Mouse (Mus musculus) T-helper 1 cell (primary cell): Measurements from ENCODE around the gene Gipc3.

Experiments used
- in situ Hi-C: fragments of 300-600 bp; cut with MboI, MseI; formaldehyde crosslinking; loops from one replicate; pipeline ENCODE4 v1.15.1; 2025; ENCODE audit warnings: high pct_unique_total_duplicates

The Gipc3 gene

DNA sequence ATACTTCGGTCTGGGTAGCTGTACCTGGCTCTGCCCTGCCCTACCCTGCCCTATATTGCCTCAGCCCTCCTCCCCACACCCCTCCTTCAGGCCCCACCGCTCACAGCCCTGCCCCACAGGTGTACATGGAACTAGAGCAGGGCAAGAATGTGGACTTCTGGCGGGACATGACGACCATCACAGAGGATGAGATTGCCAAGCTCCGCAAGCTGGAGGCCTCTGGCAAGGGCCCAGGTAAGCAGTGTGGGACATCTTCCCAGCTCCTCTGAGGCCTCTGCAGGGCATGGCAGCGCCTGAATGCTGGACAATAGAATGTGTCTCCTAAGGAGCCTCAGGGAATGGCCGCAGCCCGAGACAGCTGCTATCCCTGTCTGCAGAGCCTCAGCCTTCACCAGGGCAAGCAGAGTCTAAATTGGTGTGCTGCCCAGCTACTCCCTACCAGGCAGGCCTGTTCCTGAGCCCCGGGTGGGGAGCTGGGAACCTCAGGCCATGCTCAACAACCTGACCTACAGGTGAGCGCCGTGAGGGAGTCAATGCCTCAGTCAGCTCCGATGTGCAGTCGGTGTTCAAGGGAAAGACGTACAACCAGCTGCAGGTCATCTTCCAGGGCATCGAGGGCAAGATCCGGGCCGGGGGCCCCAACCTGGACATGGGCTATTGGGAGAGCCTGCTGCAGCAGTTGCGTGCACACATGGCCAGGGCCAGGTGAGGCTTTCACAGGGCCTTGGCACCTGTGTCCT lies 19.1 kb downstream of the Gipc3 start:
- in situ Hi-C loops, result no loop called here

DNA sequence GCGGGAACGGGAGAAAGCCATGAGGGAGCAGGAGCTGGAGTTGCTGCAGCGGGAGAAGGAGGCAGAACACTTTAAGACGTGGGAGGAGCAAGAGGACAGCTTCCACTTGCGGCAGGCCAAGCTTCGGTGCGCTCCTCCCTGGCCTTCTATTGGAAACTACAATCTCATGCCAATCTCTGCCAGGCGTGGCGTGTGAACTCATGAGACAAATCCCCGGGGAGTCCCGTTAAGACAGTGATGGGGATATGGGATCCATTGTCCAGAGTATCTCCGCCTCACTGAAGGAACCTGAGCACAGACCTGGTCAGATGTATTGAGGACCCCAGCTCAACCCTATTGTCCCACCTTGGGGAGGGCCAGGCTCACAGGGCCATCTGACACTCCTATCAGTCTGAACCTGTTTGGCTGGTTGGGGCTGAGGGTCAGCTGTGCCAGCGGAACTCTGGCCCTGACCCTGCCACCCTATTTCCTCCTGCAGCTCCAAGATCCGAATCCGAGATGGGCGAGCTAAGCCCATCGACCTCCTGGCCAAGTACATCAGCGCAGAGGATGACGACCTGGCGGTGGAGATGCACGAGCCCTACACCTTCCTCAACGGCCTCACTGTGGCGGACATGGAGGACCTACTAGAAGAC lies 19.8 kb downstream of the Gipc3 start:
- in situ Hi-C loops, result no loop called here

DNA sequence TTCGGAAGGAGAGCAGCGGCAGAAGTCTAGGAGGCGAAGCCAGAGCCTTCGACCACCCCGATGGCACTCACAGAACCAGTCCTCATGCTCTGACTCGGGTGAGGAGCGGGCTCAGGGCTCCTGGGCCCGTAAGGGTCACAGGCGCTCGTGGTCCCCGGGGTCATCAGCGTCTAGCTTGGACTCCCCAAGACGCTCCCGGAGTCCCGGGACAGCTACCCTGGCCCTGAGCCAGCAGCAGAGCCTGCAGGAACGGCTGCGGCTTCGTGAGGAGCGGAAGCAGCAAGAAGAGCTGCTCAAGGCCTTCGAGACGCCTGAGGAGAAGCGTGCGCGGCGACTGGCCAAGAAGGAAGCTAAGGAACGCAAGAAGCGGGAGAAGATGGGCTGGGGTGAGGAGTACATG lies 20.6 kb downstream of the Gipc3 start:
- in situ Hi-C loops, result no loop called here

DNA sequence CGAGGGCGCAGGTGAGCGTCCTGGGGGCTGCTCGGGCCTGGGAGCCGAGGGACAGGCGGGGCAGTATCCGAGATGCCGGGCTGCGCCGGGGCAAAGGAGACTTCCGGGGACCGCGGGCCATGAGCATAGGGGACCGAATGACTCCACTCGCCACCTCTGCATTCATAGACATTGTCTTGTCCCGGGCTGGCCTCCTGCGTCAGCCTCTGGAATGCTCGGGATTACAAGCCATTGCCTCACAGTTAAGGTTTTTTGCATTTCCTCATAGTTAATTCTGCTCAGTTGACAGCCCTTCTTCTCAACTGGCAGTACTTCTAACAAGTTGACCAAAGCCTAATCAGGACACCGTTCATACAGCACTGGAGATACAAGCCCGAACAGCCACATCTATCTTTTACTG lies 21.6 kb downstream of the Gipc3 start:
- in situ Hi-C loops, result no loop called here

DNA sequence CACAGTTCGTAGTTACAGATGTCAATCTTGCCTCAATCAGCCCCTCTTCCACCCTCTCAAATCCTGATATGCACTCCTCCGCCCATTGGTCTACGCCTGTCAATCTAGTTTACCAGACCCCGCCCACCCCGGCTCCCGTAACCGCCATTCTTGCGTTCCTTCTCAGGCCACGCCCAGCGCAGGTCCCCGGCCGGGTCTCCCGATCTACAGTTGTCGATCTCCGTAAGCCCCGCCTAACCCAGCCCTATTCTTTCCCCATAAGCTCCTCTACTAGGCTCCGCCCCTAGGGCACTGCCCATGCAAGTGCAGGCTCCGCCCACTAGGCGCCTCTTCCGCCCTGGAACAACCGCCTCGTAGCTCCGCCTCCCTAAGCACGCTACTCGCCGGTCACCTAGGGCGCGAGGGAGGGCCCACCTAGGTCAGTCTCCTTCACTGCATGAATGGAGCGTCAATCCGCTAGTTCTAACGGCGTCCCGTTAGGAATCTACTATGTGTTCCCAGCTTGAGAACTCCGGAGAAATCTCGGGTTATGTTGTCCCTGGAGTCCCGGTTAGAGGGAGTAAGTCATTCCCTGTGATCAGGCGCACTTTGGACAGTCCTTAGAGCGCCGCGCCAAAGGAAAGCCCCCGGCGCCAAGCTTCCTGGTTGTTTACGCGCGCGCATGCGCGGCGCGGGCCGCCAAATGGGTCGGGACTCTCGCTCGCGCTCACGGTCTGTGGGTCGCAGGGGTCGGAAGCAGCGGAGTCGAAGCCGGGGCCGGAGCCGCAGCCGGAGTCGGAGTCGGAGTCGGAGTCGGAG lies 22.3 kb downstream of the Gipc3 start, which contains the start of gene Cactin:
TSS of gene Cactin (plus strand) at position 554 of the 798 bp plus-strand sequence.
- in situ Hi-C loops, result no loop called here

DNA sequence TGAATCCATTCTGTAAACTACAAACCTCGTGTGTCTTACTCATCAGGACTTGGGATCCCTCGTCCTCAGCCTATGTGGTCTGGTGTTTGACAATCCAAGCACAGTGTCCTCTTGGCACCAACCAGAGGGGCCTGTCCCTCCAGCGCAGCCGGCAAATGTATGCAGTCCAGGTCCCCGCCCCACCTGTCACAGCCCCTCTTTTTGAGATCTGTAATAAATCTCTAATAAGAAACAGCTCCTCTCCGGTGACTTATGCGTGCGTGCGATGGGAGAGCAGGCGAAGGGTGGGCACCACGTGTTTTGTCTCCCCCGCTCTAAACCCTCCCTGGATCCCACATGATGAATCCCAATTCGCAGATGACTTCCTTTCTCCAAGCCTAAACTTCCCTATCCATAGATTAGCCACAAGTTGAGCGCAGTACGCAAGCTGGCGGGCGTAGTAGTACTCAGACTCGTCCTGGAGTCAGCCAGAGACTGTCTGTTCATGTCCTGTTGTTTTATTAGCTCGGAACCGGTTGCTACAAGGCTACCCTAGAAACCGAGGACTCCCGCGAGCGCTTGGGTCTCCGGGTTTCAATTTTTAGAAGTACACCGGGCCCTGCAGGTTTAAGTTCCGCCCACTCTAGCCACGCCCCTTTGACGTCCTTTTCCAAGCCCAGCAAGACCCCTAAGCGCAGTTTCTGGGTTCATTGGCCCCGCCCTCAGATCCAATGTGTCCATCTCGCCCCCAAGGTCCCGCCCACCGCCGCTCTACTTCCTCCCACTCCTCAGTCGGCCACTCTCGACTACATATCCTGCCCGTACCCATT lies 23.1 kb downstream of the Gipc3 start:
- in situ Hi-C loops, result no loop called here

DNA sequence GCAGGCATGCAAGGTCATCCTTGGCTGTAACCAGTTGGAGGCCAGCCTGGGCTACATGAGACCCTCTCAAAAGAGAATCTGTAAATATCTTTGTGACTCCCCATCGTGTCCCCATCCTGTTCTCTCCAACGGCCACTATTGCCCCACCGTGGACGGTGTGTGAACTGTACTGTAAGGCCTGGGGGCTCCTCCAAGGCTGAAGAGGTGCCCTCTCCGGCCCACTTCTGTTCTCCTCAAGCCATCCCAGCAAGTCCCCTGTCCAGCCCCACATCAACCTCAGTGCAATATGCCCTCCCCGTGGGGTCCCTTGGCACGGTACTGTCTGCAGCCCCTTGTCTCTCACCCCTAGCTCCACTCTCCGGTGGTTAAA lies 23.8 kb downstream of the Gipc3 start:
- in situ Hi-C loops, result no loop called here

DNA sequence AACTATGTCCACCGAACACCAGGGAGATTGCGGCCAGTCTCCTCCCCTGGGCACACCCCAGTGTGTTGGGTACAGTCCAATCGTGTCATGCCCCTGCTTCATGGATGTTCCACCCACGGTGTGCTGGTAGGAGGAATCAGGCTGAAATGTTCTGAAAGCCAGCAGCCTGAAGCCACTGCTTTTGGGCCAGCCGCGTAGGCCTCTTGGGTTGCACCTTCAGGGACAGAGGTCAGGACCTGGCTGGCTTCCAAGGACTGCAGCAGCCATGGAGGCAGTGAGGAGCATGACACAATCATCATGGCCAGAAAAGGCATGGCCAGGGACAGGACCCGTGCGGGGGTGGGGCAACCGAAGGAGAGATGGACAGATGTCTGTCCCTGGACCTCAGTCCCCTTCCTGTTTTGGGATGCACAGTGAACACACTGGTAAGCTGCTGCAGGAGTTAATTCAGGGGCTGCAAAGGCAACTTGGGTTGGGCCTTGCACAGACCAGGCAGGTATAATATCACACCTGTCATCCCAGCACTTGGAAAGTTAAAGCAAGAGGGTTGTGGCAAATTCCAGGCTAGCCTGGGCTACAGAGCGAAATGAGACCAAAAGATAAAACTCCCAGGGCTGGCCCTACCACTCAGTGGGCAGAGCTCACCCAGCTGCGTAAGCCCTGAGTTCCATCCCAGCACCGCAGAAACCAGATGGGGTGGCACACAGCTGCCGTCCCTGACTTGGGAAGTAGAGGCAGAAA lies 24.3 kb downstream of the Gipc3 start:
- in situ Hi-C loops, result no loop called here

DNA sequence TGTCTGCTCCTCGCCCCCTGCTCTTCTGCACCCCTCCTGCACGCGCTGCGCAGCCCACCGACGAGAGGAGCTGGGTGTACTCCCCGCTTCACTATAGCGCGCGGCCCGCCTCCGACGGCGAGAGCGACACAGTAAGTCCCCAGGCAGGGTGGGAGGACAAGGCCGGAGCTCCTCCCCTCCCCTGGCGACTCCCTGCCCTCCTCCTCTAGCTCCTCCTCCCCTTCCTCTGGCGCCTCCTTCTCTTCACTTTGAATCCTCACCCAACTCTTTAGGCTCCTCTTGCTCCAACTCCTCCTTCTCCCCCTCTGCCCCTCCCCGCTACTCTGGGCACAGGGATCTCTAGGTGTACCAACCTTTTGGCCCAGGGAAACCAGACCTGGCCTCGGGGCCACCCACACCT lies 25.8 kb downstream of the Gipc3 start:
- in situ Hi-C loops, result no loop called here

DNA sequence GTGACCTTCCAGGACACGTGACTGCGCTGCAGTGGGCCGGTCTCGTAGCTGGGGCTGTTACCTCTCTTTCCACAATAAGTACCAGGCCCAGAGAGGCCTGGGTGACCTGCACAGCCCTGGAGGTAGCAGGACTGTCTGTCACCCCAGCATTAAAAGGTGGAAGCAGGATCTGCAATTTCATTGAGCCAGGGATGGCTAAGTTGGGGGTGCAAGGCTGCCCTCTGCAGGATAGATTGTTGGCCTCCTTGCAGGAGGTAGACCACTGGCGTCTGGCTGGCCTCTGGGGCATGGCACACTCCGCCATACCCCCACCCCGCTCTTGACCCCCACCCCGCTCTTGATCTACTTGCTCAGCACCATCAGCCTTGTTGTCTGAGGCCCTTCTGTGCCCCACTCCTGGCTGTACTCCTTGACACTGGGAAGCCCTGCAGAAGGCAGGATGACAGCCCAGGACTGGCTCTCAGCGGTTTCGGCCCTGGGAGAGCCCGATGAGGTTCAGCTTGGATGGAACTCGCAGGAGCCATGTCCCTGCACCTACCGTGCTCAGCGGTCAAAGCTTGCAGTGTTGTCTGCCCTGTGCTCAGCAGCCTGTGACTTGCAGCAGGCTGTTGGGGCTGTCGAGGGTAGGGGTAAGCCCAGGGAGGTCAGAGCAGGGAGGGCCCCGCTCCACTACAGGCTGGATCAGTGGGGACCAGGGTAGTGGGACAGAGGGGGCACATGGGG lies 26.6 kb downstream of the Gipc3 start:
- in situ Hi-C loops, result no loop called here

DNA sequence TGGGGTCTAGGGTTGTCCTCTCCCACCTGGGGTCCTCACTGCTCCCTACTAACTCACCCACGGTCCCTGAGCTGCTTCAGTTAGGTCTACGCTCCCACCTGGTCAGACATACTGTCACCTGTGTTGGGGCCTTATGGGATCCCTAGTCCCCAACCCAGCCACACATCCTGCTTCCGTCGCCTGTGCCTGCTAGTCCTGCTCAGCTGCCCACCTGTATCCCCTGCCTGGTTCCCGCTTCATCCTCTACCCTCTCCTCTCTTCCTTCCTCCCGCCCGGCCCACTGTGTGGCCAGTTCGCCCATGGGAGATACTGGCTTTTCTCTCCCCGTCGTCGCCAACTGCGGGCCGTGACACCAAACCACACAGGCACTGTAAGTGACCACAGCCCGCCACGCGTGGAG lies 27.5 kb downstream of the Gipc3 start:
- in situ Hi-C loops, result no loop called here

DNA sequence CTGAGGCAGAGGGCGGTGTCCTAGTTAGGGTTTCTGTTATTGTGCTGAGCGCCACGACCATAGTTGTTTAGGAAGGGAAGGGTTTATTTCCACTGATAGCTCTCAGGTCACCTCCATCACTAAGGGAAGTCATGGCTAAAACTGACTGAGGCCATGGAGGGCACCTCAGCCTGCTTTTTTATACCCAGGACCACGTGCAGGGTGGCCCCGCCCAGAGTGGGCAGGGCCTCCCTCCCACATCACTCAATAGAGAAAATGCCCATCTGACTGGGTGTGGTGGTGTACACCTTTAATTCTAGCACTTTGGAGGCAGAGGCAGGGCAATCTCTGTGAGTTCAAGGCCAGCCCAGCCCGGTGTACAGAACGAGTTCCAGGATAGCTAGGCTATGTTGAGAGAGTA lies 28.9 kb downstream of the Gipc3 start:
- in situ Hi-C loops, result no loop called here

DNA sequence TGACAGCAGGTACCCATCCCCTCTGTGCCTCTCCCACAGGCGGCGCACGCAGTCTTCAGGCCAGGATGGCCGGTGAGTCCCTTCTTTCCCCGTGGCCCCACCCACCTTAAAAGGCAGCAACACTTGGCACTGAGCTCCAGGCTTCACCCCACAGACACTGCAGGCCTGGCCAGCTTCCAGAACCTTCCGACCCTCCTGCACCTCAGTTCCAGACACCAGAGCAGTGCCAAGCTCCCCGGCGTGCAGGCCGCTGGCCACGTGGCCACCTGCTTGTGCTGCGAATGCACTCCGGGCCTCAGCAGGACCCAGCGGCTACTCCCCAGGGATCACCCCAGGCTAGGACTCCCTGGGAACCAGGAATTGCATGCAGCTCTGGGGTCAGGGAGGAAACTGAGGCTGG lies 29.5 kb downstream of the Gipc3 start:
- in situ Hi-C loops, result no loop called here

DNA sequence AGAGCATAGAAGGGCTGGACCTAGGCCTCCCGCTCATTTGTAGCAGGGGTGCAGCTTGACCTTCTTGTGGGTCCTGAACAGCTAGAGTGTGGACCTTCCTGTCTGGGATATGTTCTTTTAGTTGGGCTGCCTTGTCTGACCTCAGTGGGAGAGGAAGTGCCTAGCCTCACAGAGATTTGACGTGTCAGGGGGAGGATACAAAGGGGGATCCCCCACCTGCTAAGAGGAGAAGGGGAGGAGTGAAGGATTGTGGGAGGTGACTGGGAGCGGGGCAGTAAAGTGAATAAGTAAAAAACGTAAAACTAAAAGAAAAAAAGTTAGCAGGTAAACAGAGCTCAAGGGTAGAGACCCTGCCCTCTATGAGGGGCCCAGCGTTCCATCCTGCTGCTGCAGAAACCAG lies 33.5 kb downstream of the Gipc3 start:
- in situ Hi-C loops, result no loop called here

DNA sequence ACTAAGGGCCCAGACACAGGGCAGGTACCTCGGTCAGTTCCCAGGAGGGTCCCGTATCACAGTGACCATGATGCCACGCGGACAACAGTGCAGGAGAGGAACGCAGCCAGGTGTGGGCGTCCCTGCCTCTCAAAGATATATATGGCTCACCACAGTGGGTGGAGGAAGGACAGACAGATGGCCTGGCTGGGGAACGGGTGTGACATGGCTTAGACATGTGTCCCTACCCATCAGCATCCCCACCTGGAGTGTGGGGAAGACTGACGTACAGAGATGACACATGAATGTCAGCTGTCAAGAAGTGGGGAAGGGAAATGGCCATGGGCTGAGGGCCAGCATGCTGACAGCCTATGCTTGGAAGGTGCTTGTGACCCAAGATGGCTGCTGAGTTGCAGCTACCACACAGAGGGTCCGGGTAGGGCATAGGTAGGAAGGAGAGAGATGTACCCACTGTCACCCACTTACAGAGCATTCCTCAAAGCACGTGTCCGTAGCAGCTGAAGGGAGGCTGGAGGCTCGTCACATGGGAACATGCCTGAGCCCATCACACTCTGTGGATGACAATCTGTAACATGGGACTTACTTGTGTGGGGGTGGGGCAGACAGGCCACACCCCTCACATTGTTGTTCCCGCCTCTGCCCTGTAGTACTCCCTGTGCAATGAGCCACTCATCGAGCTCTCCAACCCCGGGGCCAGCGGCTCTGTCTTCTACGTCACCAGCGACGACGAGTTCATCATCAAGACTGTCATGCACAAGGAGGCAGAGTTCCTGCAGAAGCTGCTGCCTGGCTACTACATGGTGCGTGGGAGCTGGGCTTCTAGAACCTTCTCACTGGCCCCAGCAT lies 36.0 kb downstream of the Gipc3 start:
- in situ Hi-C loops, result no loop called here

DNA sequence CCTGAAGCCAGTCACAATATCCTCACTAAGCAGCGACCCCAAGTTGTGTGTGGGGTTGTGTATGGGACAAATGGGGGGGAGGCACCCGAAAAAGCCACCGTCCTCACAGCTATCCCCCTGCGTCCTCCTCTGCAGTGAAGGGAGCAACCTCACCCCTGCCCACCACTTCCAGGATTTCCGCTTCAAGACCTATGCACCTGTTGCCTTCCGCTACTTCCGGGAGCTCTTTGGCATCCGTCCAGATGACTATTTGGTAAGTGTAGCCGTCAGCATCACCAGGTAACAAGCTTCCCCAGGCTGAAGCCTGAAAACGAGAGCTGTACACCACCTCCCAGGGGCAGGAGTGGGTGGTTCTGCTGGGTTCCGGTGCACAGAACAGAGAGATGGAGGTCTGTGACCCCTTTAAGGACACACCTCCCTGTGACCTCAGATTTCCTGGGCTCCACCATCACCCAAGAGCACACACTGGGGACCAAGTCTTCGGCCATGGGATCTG lies 36.8 kb downstream of the Gipc3 start:
- in situ Hi-C loops, result no loop called here

DNA sequence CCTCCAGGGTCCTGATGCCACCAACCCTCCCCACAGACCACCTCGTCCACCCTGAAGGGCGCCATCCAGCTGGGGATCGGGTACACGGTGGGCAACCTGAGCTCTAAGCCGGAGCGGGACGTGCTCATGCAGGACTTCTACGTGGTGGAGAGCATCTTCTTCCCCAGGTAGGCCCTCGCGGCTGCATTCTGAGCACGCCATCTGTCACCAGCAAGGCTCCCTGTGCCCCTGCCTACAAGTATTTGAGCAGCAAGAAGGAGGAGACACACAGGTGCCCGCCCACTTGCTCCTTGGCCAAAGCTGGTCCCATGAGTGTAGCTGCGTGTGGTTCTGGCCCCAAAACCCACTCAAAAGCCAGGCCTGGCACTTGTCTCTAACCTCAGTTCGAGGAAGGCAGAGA lies 37.4 kb downstream of the Gipc3 start:
- in situ Hi-C loops, result no loop called here

DNA sequence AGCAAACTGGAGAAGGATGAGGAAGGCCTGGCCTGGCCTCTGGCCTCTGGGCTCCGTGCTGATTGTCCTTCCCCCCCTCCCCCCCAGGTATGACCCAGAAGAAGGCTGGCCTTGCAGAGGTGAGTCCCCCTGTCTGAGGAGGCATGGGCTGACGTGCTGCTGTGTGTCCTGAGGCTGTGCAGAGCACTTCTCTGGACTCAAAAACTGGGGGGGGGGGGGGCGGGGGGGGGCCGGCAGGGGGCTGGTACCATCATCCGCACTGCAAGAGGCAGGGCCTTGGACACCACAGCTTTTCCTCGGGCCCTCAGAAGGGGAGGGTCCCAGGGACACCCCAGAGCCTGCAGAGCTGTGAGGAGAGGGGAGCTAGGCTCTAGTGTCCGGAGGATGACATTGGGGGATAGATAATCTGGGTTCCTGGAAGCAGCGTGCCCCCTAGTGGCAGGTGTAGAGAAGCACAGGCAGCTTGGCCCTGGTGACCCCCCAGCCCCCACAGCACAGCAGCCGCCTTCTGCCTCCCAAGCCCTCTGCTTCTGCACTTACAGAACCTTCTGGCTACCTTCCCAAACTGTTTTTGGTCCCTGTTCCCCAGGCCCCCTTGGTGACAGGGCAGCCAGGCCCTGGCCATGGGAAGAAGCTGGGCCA lies 38.3 kb downstream of the Gipc3 start:
- in situ Hi-C loops, result no loop called here

DNA sequence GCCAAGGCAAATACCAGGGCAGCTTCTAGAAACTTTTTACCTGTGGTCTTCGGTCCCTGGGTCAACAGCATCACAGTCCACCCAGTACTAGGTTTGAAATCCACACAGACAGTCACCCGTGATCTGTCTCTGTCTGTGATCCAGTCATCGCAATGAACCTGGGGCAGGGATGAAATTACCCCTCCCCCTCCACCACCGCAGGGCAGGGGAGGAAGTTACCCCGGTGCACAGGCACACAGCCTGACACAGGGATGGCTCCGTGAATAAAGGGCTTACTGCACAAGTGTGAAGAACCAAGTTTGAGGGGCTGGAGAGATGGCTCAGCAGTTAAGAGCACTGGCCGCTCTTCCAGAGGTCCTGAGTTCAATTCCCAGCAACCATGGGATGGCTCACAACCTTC lies 39.3 kb downstream of the Gipc3 start:
- in situ Hi-C loops, result no loop called here
